Mouse (Mus musculus) heart, embryonic 14.5 days (tissue): Measurements from ENCODE around the gene Alpk1. TPM values are rescaled to one million over a fixed set of nuclear protein-coding genes. Genes with fewer than 3 reads are reported as not detected.

Experiments
- ATAC-seq: fragments of 200-750 bp; cut with Nextera tagmentation; 2 replicates; pipeline ENCODE4 v1.8.0; 2017; ENCODE audit warnings: low read depth, moderate TSS enrichment; ENCODE audit not compliant: insufficient number of reproducible peaks, insufficient read depth, low FRiP score
- H3K27ac ChIP-seq, 2 experiments: fragments of 200-500 bp in 1 of 2; fragments of 300-500 bp in 1 of 2; sonication (generic) in 1 of 2; replicated peaks in 1 of 2; 2 replicates each; pipeline ENCODE4 v1.5.1; 2012 to 2014; ENCODE audit warnings: low read depth in 2 of 2, low read length in 2 of 2, control low read depth in 1 of 2, mild to moderate bottlenecking in 1 of 2, mixed read lengths in 1 of 2; ENCODE audit not compliant: control insufficient read depth in 1 of 2, insufficient read depth in 1 of 2
- H3K27me3 ChIP-seq: fragments of 300-500 bp; sonication (generic); 2 replicates; pipeline ENCODE4 v1.6.1; 2014; ENCODE audit warnings: mild to moderate bottlenecking, low read length, control low read depth; ENCODE audit not compliant: control insufficient read depth, insufficient read depth
- H3K36me3 ChIP-seq: fragments of 300-500 bp; sonication (generic); 2 replicates; pipeline ENCODE4 v1.6.1; 2014; ENCODE audit warnings: mild to moderate bottlenecking, control low read depth, low read length, mixed read lengths; ENCODE audit not compliant: control insufficient read depth, insufficient read depth
- H3K4me1 ChIP-seq, 2 experiments: fragments of 200-500 bp in 1 of 2; fragments of 300-500 bp in 1 of 2; sonication (generic) in 1 of 2; 2 replicates each; pipeline ENCODE4 v1.6.1; 2012 to 2014; ENCODE audit warnings: low read length in 2 of 2, control low read depth in 1 of 2, mixed read lengths in 1 of 2; ENCODE audit not compliant: control insufficient read depth in 2 of 2, insufficient read depth in 2 of 2
- H3K4me2 ChIP-seq: fragments of 300-500 bp; sonication (generic); 2 replicates; pipeline ENCODE4 v1.6.1; 2014; ENCODE audit warnings: mild to moderate bottlenecking, low read length
- H3K4me3 ChIP-seq, 2 experiments: fragments of 200-500 bp in 1 of 2; fragments of 300-500 bp in 1 of 2; sonication (generic) in 1 of 2; 2 replicates each; pipeline ENCODE4 v1.5.1; 2012 to 2014; ENCODE audit warnings: low read length in 2 of 2, mild to moderate bottlenecking in 2 of 2, control low read depth in 1 of 2, low read depth in 1 of 2, moderate library complexity in 1 of 2; ENCODE audit not compliant: control insufficient read depth in 1 of 2, insufficient read depth in 1 of 2
- H3K9ac ChIP-seq: fragments of 300-500 bp; sonication (generic); 2 replicates; pipeline ENCODE4 v1.6.1; 2014; ENCODE audit warnings: mild to moderate bottlenecking, low read length
- H3K9me3 ChIP-seq: fragments of 300-500 bp; sonication (generic); 2 replicates; pipeline ENCODE4 v1.6.1; 2016; ENCODE audit warnings: low read length, control low read depth; ENCODE audit not compliant: control insufficient read depth
- WGBS: fragments of 180-500 bp; shearing (Covaris S2); extraction: QIAGEN DNeasy Blood & Tissue Kit; methylation state at CpG from one replicate; pipeline ENCODE4 v1.1.7; 2014; 5-methylcytosine and 5-hydroxymethylcytosine counted together
- polyA plus RNA-seq: library from polyadenylated mRNA; unstranded; fragments of >200 nt; fragmentation: Nextera tagmentation; extraction: Ambion mirVana; gene quantifications from 2 replicates; pipeline ENCODE4 v1.2.1, GENCODE M21; 2014

The Alpk1 gene
- polyA plus RNA-seq, 1 experiment from 2014 or later = 2.0 TPM

DNA sequence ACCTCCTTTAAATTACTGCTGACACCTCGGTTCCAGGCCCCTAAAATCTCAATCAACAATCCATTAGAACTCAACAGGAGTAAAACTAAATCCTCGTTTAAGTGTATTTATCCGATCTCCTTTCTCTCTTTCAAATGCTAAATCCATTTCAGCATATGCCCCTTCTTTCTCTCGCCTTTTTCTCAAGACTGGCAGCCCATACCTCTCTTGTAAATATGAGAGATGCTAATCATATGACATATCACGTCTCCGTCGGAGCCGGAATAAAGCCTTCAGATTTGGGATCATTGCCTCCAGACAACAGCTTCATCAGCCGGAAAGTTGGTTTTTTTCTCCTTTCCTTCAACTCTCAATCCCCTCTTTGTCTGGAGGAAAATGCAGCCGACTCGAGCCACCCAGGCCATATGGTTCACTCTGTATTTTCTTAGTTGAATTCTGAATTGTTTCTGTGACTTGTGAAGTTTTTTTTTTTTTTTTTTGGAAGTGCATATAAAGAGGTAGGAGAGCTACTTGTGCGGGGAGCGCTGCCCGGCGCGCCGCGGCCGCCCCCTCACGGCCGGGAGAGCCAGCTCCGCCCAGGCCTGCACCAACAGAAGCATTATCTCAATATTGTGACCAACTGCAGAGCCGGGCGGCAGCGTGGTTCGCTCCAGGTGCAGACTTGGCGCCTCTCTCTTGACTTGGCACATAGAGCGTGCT is 154.5 kb downstream of the Alpk1 start:
- Histone ChIP-seq H3K36me3 (no peaks in the 10 kb centered on the region), H3K4me2 (peak overlapping the region; percentile 69), H3K9ac (no peak overlapping the region), H3K27ac (no peak overlapping the region), H3K4me3 (peak overlapping the region; percentile 37 to 41), H3K4me1 (peaks cover 0 to 12% of the 10 kb centered on the region in 2 experiments; a peak in 2 of 4 replicates), H3K27me3 (peaks cover 67% of the 10 kb centered on the region), H3K9me3 (no peaks in the 10 kb centered on the region)
- ATAC-seq = no peak
- WGBS = 2% methylated on average over 28 of the region's 28 CpGs

GRCm38 (mm10) chr3:127625296-127625695 is 155.0 kb downstream of the Alpk1 start:
- H3K27ac ChIP-seq = no peak overlapping the region
- H3K9ac ChIP-seq = no peak overlapping the region
- under 1% methylated on average over 34 of the region's 36 CpGs for WGBS
- H3K36me3 ChIP-seq = no peaks in the 10 kb centered on the region
- no peak for ATAC-seq
- no peaks in the 10 kb centered on the region for H3K9me3 ChIP-seq
- H3K4me1 ChIP-seq = peaks cover 0 to 12% of the 10 kb centered on the region in 2 experiments; a peak in 2 of 4 replicates
- peaks cover 62% of the 10 kb centered on the region for H3K27me3 ChIP-seq
- H3K4me3 ChIP-seq = peak overlapping the region; percentile 37 to 41
- H3K4me2 ChIP-seq = peak overlapping the region; percentile 69

Other genes starting within 250 kb of the Alpk1 start
- gene Larp7, start 227.2 kb downstream of the Alpk1 start, polyA plus RNA-seq = 58.0 and 58.2 TPM in 2 replicates
- gene Zgrf1, start 227.0 kb downstream of the Alpk1 start, polyA plus RNA-seq = 8.8 and 9.5 TPM in 2 replicates
- gene Neurog2, start 147.4 kb downstream of the Alpk1 start, polyA plus RNA-seq = not detected in 2 replicates
- gene Tifa, start 9.3 kb upstream of the Alpk1 start, polyA plus RNA-seq = 3.6 and 3.8 TPM in 2 replicates
- 26.2 and 30.4 TPM in 2 replicates for gene Ap1ar, start 57.0 kb upstream of the Alpk1 start, polyA plus RNA-seq
- 10.2 and 10.3 TPM in 2 replicates for gene Fam241a, start 115.8 kb upstream of the Alpk1 start, polyA plus RNA-seq